Mouse (Mus musculus): ENCODE measurements around the gene Wdr19. TPM values are rescaled to one million over a fixed set of nuclear protein-coding genes. Genes with fewer than 3 reads are reported as not detected.
"Not testable (repeated sequence)": the region's sequence is repeated elsewhere in the genome, so short reads cannot be mapped to it uniquely, and the experiment has no call there.

Wdr19 gene
- polyA plus RNA-seq, 1 experiment from 2014 or later, result 12.4 TPM

GRCm38 (mm10) chr5:65287751-65288701 is 88.5 kb downstream of the Wdr19 start:
- H3K4me3 ChIP-seq, result no peak overlapping the region
- no peaks in the 10 kb centered on the region for H3K27me3 ChIP-seq (ENCODE audit: low read depth, poor library complexity, severe bottlenecking)
- H3K36me3 ChIP-seq, result peaks cover 95% of the 10 kb centered on the region
- H3K27ac ChIP-seq (replicated peaks), result no peak overlapping the region
- H3K9me3 ChIP-seq (replicated peaks), result no peaks in the 10 kb centered on the region
- 94% methylated on average over 24 of the region's 24 CpGs for WGBS
- H3K4me1 ChIP-seq, result no peaks in the 10 kb centered on the region
- no peak for DNase-seq (ENCODE audit: low spot score)

GRCm38 (mm10) chr5:65289009-65289408 is 89.5 kb downstream of the Wdr19 start:
- not testable (repeated sequence) for DNase-seq (ENCODE audit: low spot score); H3K9me3 ChIP-seq (replicated peaks); H3K4me3 ChIP-seq; H3K4me1 ChIP-seq; H3K27ac ChIP-seq (replicated peaks); H3K27me3 ChIP-seq (ENCODE audit: low read depth, poor library complexity, severe bottlenecking)
- 89% methylated on average over 8 of the region's 8 CpGs for WGBS
- H3K36me3 ChIP-seq, result peaks cover 95% of the 10 kb centered on the region

GRCm38 (mm10) chr5:65293627-65294026 is 94.1 kb downstream of the Wdr19 start:
- Histone ChIP-seq H3K4me1 (no peaks in the 10 kb centered on the region), H3K36me3 (peaks cover 94% of the 10 kb centered on the region), H3K27ac (replicated peaks) (no peak overlapping the region), H3K4me3 (no peak overlapping the region), H3K27me3 (ENCODE audit: low read depth, poor library complexity, severe bottlenecking) (no peaks in the 10 kb centered on the region), H3K9me3 (replicated peaks) (no peaks in the 10 kb centered on the region)
- WGBS, result 94% methylated on average over 6 of the region's 6 CpGs
- no peak for DNase-seq (ENCODE audit: low spot score)

- H3K36me3 ChIP-seq, result peaks cover 95% of the 10 kb centered on the region
- 77% methylated on average over 2 of the region's 2 CpGs for WGBS
These were observed 94.8 kb downstream of the Wdr19 start for GRCm38 (mm10) chr5:65294270-65294669.

GRCm38 (mm10) chr5:65298167-65298950 is 98.9 kb downstream of the Wdr19 start:
- Histone ChIP-seq H3K4me1 (no peaks in the 10 kb centered on the region), H3K27ac (replicated peaks) (no peak overlapping the region), H3K27me3 (ENCODE audit: low read depth, poor library complexity, severe bottlenecking) (no peaks in the 10 kb centered on the region), H3K36me3 (peaks cover 90% of the 10 kb centered on the region), H3K4me3 (no peak overlapping the region), H3K9me3 (replicated peaks) (no peaks in the 10 kb centered on the region)
- WGBS, result 93% methylated on average over 7 of the region's 7 CpGs
- DNase-seq (ENCODE audit: low spot score), result no peak

More at GRCm38 (mm10) chr5:65294270-65294669, 94.8 kb downstream of the Wdr19 start:
- Histone ChIP-seq H3K4me3 (no peak overlapping the region), H3K27ac (replicated peaks) (no peak overlapping the region), H3K27me3 (ENCODE audit: low read depth, poor library complexity, severe bottlenecking) (no peaks in the 10 kb centered on the region), H3K9me3 (replicated peaks) (no peaks in the 10 kb centered on the region), H3K4me1 (no peaks in the 10 kb centered on the region)
- no peak for DNase-seq (ENCODE audit: low spot score)

- H3K4me1 ChIP-seq; H3K9me3 ChIP-seq (replicated peaks); DNase-seq (ENCODE audit: low spot score); H3K27ac ChIP-seq (replicated peaks); H3K27me3 ChIP-seq (ENCODE audit: low read depth, poor library complexity, severe bottlenecking); H3K4me3 ChIP-seq: not testable (repeated sequence)
- peaks cover 91% of the 10 kb centered on the region for H3K36me3 ChIP-seq
- WGBS, result 94% methylated on average over 1 of the region's 1 CpGs
These were observed 100.1 kb downstream of the Wdr19 start for GRCm38 (mm10) chr5:65299623-65300022.

- WGBS, result 93% methylated on average over 9 of the region's 9 CpGs
- Histone ChIP-seq H3K27ac (replicated peaks) (no peak overlapping the region), H3K36me3 (peaks cover 91% of the 10 kb centered on the region)
These were observed 100.6 kb downstream of the Wdr19 start for GRCm38 (mm10) chr5:65300121-65300520.

DNA sequence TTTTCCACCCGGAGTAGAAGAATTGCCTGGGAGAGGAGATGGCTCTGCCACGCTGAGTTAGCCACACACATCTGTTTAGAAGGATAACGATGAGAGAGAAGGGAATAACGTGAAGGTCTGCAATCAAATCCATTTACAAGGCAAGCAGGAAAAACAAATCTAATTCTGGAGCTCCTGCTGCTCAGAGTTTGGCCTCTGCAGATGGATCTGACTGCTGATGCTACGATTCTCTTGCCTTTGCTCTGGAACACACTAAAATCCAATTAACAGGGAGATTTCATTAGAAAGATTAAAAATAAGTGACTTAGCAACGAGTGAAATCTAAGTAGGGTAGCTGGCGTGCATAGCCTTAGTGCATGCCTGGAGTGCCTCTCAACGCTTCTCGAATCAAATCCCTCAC is 106.0 kb downstream of the Wdr19 start:
- 88% methylated on average over 9 of the region's 9 CpGs for WGBS
- Histone ChIP-seq H3K36me3 (peaks cover 74% of the 10 kb centered on the region), H3K27me3 (ENCODE audit: low read depth, poor library complexity, severe bottlenecking) (no peaks in the 10 kb centered on the region), H3K9me3 (replicated peaks) (no peaks in the 10 kb centered on the region), H3K4me1 (no peaks in the 10 kb centered on the region), H3K27ac (replicated peaks) (no peak overlapping the region), H3K4me3 (no peak overlapping the region)
- no peak for DNase-seq (ENCODE audit: low spot score)

More at GRCm38 (mm10) chr5:65300121-65300520, 100.6 kb downstream of the Wdr19 start:
- Histone ChIP-seq H3K4me3 (no peak overlapping the region), H3K4me1 (no peaks in the 10 kb centered on the region), H3K27me3 (ENCODE audit: low read depth, poor library complexity, severe bottlenecking) (no peaks in the 10 kb centered on the region), H3K9me3 (replicated peaks) (no peaks in the 10 kb centered on the region)
- DNase-seq (ENCODE audit: low spot score), result no peak

DNA sequence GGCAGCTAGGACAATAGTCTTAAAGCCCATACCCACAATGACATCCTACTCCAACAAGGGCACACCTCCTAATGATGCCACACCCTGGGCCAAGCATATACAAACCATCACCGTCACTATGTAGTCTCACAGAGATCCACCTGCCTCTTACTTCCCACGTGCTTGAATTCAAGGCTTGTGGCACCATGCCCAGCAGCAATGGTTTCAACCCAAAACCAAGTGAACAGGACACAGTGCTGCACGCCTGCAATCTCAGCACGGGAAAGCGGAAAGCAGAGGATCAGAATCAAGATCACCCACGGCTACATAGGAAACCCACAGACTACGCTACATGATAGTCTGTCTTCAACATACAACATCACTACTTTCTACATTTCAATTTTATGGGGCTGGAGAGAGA is 108.7 kb downstream of the Wdr19 start:
- Histone ChIP-seq H3K36me3 (peaks cover 77% of the 10 kb centered on the region), H3K27ac (replicated peaks) (no peak overlapping the region), H3K4me3 (no peak overlapping the region), H3K4me1 (no peaks in the 10 kb centered on the region), H3K27me3 (ENCODE audit: low read depth, poor library complexity, severe bottlenecking) (no peaks in the 10 kb centered on the region), H3K9me3 (replicated peaks) (no peaks in the 10 kb centered on the region)
- no peak for DNase-seq (ENCODE audit: low spot score)
- 96% methylated on average over 7 of the region's 7 CpGs for WGBS

- Histone ChIP-seq H3K27ac (replicated peaks) (no peak overlapping the region), H3K27me3 (ENCODE audit: low read depth, poor library complexity, severe bottlenecking) (no peaks in the 10 kb centered on the region), H3K4me1 (no peaks in the 10 kb centered on the region), H3K36me3 (peaks cover 79% of the 10 kb centered on the region), H3K9me3 (replicated peaks) (no peaks in the 10 kb centered on the region), H3K4me3 (no peak overlapping the region)
- 95% methylated on average over 3 of the region's 3 CpGs for WGBS
- no peak for DNase-seq (ENCODE audit: low spot score)
These were observed 109.4 kb downstream of the Wdr19 start for GRCm38 (mm10) chr5:65308866-65309265.
